Mouse (Mus musculus) ES-E14 (cell line): Measurements from ENCODE around the gene Plekhm1. TPM values are rescaled to one million over a fixed set of nuclear protein-coding genes. Genes with fewer than 3 reads are reported as not detected.

Experiments
- DNase-seq: peaks from one replicate; pipeline ENCODE4 v3.0.0-alpha.2; 2013; ENCODE audit warnings: low read depth, low spot score
- H3K27ac ChIP-seq: 2 replicates; pipeline ENCODE4 v1.5.1; 2012; ENCODE audit warnings: low read depth, mild to moderate bottlenecking, low read length, moderate library complexity, mixed read lengths; ENCODE audit not compliant: poor library complexity, insufficient read depth, severe bottlenecking
- H3K36me3 ChIP-seq: 2 replicates; pipeline ENCODE4 v1.6.1; 2012; ENCODE audit warnings: mild to moderate bottlenecking, low read length, moderate library complexity, mixed read lengths; ENCODE audit not compliant: control insufficient read depth, poor library complexity, insufficient read depth, severe bottlenecking
- H3K4me1 ChIP-seq, 2 experiments: fragments of 150-350 bp in 1 of 2; sonication (generic) in 1 of 2; 2 replicates each; pipeline ENCODE4 v1.6.1; 2012; ENCODE audit warnings: low read length in 2 of 2, mild to moderate bottlenecking in 1 of 2, mixed read lengths in 1 of 2; ENCODE audit not compliant: control insufficient read depth in 2 of 2, insufficient read depth in 2 of 2, poor library complexity in 1 of 2
- H3K4me3 ChIP-seq, 2 experiments: fragments of 150-350 bp in 1 of 2; sonication (generic) in 1 of 2; 2 replicates each; pipeline ENCODE4 v1.5.1; 2012; ENCODE audit warnings: low read length in 2 of 2, low read depth in 1 of 2, mild to moderate bottlenecking in 1 of 2, mixed read lengths in 1 of 2; ENCODE audit not compliant: insufficient read depth in 1 of 2, poor library complexity in 1 of 2, severe bottlenecking in 1 of 2
- H3K9ac ChIP-seq: 2 replicates; pipeline ENCODE4 v1.6.1; 2012; ENCODE audit warnings: low read depth, mild to moderate bottlenecking, low read length, mixed read lengths; ENCODE audit not compliant: poor library complexity, insufficient read depth, severe bottlenecking
- H3K9me3 ChIP-seq: fragments of 150-350 bp; sonication (generic); 2 replicates; pipeline ENCODE4 v1.6.1; 2012; ENCODE audit warnings: low read depth, mild to moderate bottlenecking, low read length; ENCODE audit not compliant: control insufficient read depth, insufficient read depth
- CHD2 ChIP-seq: IDR thresholded peaks from 2 replicates; pipeline ENCODE4 v1.6.1; 2014; ENCODE audit warnings: mild to moderate bottlenecking, low read depth, low read length, inconsistent platforms
- HCFC1 ChIP-seq: IDR thresholded peaks from 2 replicates; pipeline ENCODE4 v1.6.1; 2012; ENCODE audit warnings: low read length, inconsistent platforms, borderline replicate concordance; ENCODE audit not compliant: insufficient read depth
- MAFK ChIP-seq: IDR thresholded peaks from 2 replicates; pipeline ENCODE4 v1.6.1; 2014; ENCODE audit warnings: mild to moderate bottlenecking, low read depth, low read length, inconsistent platforms; ENCODE audit not compliant: insufficient read depth
- ZC3H11A ChIP-seq: IDR thresholded peaks from 2 replicates; pipeline ENCODE4 v1.6.1; 2012; ENCODE audit warnings: low read depth, mild to moderate bottlenecking, inconsistent platforms, low read length, borderline replicate concordance
- ZNF384 ChIP-seq: IDR thresholded peaks from 2 replicates; pipeline ENCODE4 v1.6.1; 2012; ENCODE audit warnings: low read depth, low read length, inconsistent platforms
- in situ Hi-C, 2 experiments: fragments of 600-800 bp; cut with MboI; formaldehyde crosslinking; loops; one replicate each; pipeline ENCODE4 v1.15.1; 2025; ENCODE audit warnings: low sequenced_read_pairs in 2 of 2, inconsistent platforms in 1 of 2; ENCODE audit not compliant: unreplicated experiment in 2 of 2
- total RNA-seq: library from RNA; depleted of rRNA; stranded (reverse); fragments of 300-350 nt; gene quantifications from 2 replicates; pipeline ENCODE4 v1.2.3, GENCODE M21; 2012

Gene Plekhm1
- total RNA-seq, 1 experiment: 11.7 TPM

GRCm38 (mm10) chr11:103352239-103352814, 60.2 kb downstream of the Plekhm1 start:
- H3K36me3 ChIP-seq: no peaks in the 10 kb centered on the region
- no peak overlapping the region for H3K4me3 ChIP-seq
- no peak overlapping the region for H3K27ac ChIP-seq
- H3K9ac ChIP-seq: no peak overlapping the region
- TF ChIP-seq CHD2: no peak
- TF ChIP-seq HCFC1: no peak
- no peak for TF ChIP-seq ZNF384
- no peak for TF ChIP-seq ZC3H11A
- TF ChIP-seq MAFK: no peak
- H3K9me3 ChIP-seq: no peaks in the 10 kb centered on the region
- in situ Hi-C loops: loop anchor here in 1 of 2 experiments (10.0 kb wide), 1 partner anchor 112 kb away; no protein-coding TSS in a partner anchor
- no peak for DNase-seq
- peaks cover 0 to 10% of the 10 kb centered on the region in 2 experiments; a peak in 1 of 4 replicates for H3K4me1 ChIP-seq

- no peak overlapping the region for H3K4me3 ChIP-seq
- in situ Hi-C loops: loop anchor here in 1 of 2 experiments (10.0 kb wide), 1 partner anchor 114 kb away; no protein-coding TSS in a partner anchor
- no peaks in the 10 kb centered on the region for H3K4me1 ChIP-seq
Measured at GRCm38 (mm10) chr11:103350711-103351315, 61.7 kb downstream of the Plekhm1 start.

GRCm38 (mm10) chr11:103349699-103350098, 62.8 kb downstream of the Plekhm1 start:
- H3K9me3 ChIP-seq: no peaks in the 10 kb centered on the region
- H3K4me3 ChIP-seq: no peak overlapping the region
- H3K4me1 ChIP-seq: peaks cover 0 to under 1% of the 10 kb centered on the region in 2 experiments; a peak in 1 of 4 replicates
- in situ Hi-C loops: loop anchor here in 1 of 2 experiments (10.0 kb wide), 1 partner anchor 115 kb away; no protein-coding TSS in a partner anchor
- H3K27ac ChIP-seq: no peak overlapping the region
- DNase-seq: no peak
- no peak overlapping the region for H3K9ac ChIP-seq
- no peaks in the 10 kb centered on the region for H3K36me3 ChIP-seq
- TF ChIP-seq HCFC1: no peak
- TF ChIP-seq ZC3H11A: no peak
- TF ChIP-seq MAFK: no peak
- no peak for TF ChIP-seq CHD2
- TF ChIP-seq ZNF384: no peak

More at GRCm38 (mm10) chr11:103350711-103351315, 61.7 kb downstream of the Plekhm1 start:
- H3K36me3 ChIP-seq: no peaks in the 10 kb centered on the region
- no peak for DNase-seq
- H3K9me3 ChIP-seq: no peaks in the 10 kb centered on the region
- H3K27ac ChIP-seq: no peak overlapping the region
- H3K9ac ChIP-seq: no peak overlapping the region
- TF ChIP-seq CHD2: no peak
- TF ChIP-seq ZNF384: no peak
- no peak for TF ChIP-seq HCFC1
- TF ChIP-seq ZC3H11A: no peak
- TF ChIP-seq MAFK: no peak

GRCm38 (mm10) chr11:103346657-103347056, 65.8 kb downstream of the Plekhm1 start:
- TF ChIP-seq ZNF384: no peak
- TF ChIP-seq MAFK: no peak
- no peak for TF ChIP-seq ZC3H11A
- TF ChIP-seq CHD2: no peak
- TF ChIP-seq HCFC1: no peak
- Histone ChIP-seq H3K9ac (no peak overlapping the region), H3K36me3 (no peaks in the 10 kb centered on the region), H3K9me3 (no peaks in the 10 kb centered on the region), H3K27ac (no peak overlapping the region), H3K4me1 (peaks cover 0 to 4% of the 10 kb centered on the region in 2 experiments; a peak in 1 of 4 replicates), H3K4me3 (no peak overlapping the region)
- in situ Hi-C loops: no loop called here
- no peak for DNase-seq
